Mouse (Mus musculus) kidney, embryonic 14.5 days (tissue): ENCODE data around the gene Olfr659. TPM values are rescaled to one million over a fixed set of nuclear protein-coding genes. Genes with fewer than 3 reads are reported as not detected.

Experiments used
- ATAC-seq: fragments of 200-750 bp; cut with Nextera tagmentation; 2 replicates; pipeline ENCODE4 v1.8.0; 2017; ENCODE audit warnings: moderate number of reproducible peaks, mild to moderate bottlenecking, moderate TSS enrichment, moderate library complexity; ENCODE audit not compliant: low FRiP score, low TSS enrichment
- H3K27ac ChIP-seq: fragments of 300-500 bp; sonication (generic); 2 replicates; pipeline ENCODE4 v1.5.1; 2014; ENCODE audit warnings: low read depth, mild to moderate bottlenecking, low read length, moderate library complexity, mixed read lengths
- H3K27me3 ChIP-seq: fragments of 300-500 bp; sonication (generic); 2 replicates; pipeline ENCODE4 v1.6.1; 2014; ENCODE audit warnings: mild to moderate bottlenecking, low read length; ENCODE audit not compliant: control insufficient read depth, insufficient read depth
- H3K36me3 ChIP-seq: fragments of 300-500 bp; sonication (generic); 2 replicates; pipeline ENCODE4 v1.6.1; 2014; ENCODE audit warnings: low read length, mixed read lengths; ENCODE audit not compliant: control insufficient read depth, insufficient read depth
- H3K4me1 ChIP-seq: fragments of 300-500 bp; sonication (generic); 2 replicates; pipeline ENCODE4 v1.6.1; 2014; ENCODE audit warnings: low read length, mixed read lengths; ENCODE audit not compliant: control insufficient read depth, insufficient read depth
- H3K4me2 ChIP-seq: fragments of 300-500 bp; sonication (generic); replicated peaks from 2 replicates; pipeline ENCODE4 v1.6.1; 2014; ENCODE audit warnings: low read depth, mild to moderate bottlenecking, low read length
- H3K4me3 ChIP-seq: fragments of 300-500 bp; sonication (generic); 2 replicates; pipeline ENCODE4 v1.5.1; 2014; ENCODE audit warnings: mild to moderate bottlenecking, low read length
- H3K9ac ChIP-seq: fragments of 300-500 bp; sonication (generic); 2 replicates; pipeline ENCODE4 v1.6.1; 2014; ENCODE audit warnings: low read depth, mild to moderate bottlenecking, low read length, moderate library complexity
- H3K9me3 ChIP-seq: fragments of 300-500 bp; sonication (generic); 2 replicates; pipeline ENCODE4 v1.6.1; 2016; ENCODE audit warnings: low read length; ENCODE audit not compliant: control insufficient read depth
- WGBS: fragments of 180-500 bp; shearing (Covaris S2); extraction: QIAGEN DNeasy Blood & Tissue Kit; methylation state at CpG from one replicate; pipeline ENCODE4 v1.1.7; 2014; 5-methylcytosine and 5-hydroxymethylcytosine counted together
- polyA plus RNA-seq: library from polyadenylated mRNA; unstranded; fragments of >200 nt; fragmentation: Nextera tagmentation; extraction: Ambion mirVana; gene quantifications from 2 replicates; pipeline ENCODE4 v1.2.1, GENCODE M21; 2014

Gene Olfr659
- not detected in 2 replicates for polyA plus RNA-seq

- Histone ChIP-seq H3K36me3 (no peaks in the 10 kb centered on the region), H3K4me2 (no peak within 1 kb of the TSS), H3K27me3 (no peaks in the 10 kb centered on the region), H3K4me3 (no peak within 1 kb of the TSS), H3K4me1 (no peaks in the 10 kb centered on the region), H3K9ac (no peak within 1 kb of the TSS), H3K27ac (no peak within 1 kb of the TSS), H3K9me3 (no peaks in the 10 kb centered on the region)
- 88% methylated on average over 3 of the region's 3 CpGs for WGBS
- ATAC-seq: no peak
Measured at GRCm38 (mm10) chr7:104666453-104666852, at the start of gene Olfr659. Gene Olfr659 (plus strand): TSS chr7:104666753.

- no peak for ATAC-seq
Measured at GRCm38 (mm10) chr7:104624494-104624893, 42.1 kb upstream of the Olfr659 start, which contains the start of gene Olfr657. Gene Olfr657 (plus strand): TSS chr7:104624794.

DNA sequence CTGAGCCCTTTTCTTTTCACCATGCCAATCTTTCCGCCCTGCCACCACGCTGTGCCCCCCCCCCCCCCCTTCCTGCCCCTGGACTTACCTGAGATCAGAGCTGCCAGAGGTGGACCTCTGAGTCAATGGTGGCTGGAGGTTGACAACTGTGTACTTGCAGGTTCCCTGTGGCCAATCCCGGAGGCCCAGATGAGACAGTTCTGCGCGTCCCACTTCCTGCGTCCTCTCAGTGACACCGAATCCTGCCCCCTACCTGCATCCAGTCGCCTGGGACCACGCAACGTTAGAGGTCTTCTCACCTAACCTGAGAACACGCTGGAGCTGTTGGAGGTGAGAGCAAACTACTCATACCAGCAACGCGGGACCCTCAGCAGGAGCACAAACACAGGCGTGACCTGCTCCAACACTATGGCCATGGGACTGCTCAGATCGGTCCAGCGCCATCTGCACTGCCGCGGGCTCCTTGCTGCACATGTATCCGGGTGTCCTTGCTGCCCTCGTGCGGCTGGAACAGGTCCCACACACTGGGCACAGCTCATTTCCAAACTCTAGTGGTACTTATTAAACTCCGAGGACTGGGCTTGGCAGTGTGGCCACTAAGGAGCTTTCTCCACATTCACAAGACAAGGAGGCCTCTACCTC lies 19.6 kb upstream of the Olfr659 start, which contains the start of gene Olfr658:
TSS of gene Olfr658 (minus strand) at position 465 of the 642 bp plus-strand sequence.
- peak; percentile 95 for ATAC-seq
- H3K9me3 ChIP-seq: no peaks in the 10 kb centered on the region
- no peaks in the 10 kb centered on the region for H3K27me3 ChIP-seq
- WGBS: 30% methylated on average over 20 of the region's 22 CpGs
- H3K4me1 ChIP-seq: no peaks in the 10 kb centered on the region
- H3K4me2 ChIP-seq: peak within 1 kb of the TSS; percentile 39
- H3K4me3 ChIP-seq: peak within 1 kb of the TSS; percentile 23
- no peak within 1 kb of the TSS for H3K27ac ChIP-seq
- H3K36me3 ChIP-seq: no peaks in the 10 kb centered on the region
- peak within 1 kb of the TSS; percentile 28; the same call in 1 of the 2 replicates for H3K9ac ChIP-seq

More at GRCm38 (mm10) chr7:104624494-104624893, 42.1 kb upstream of the Olfr659 start, which contains the start of gene Olfr657:
- H3K4me2 ChIP-seq: no peak within 1 kb of the TSS
- H3K9ac ChIP-seq: no peak within 1 kb of the TSS
- H3K27ac ChIP-seq: no peak within 1 kb of the TSS
- H3K9me3 ChIP-seq: no peaks in the 10 kb centered on the region
- no peaks in the 10 kb centered on the region for H3K36me3 ChIP-seq
- no peak within 1 kb of the TSS for H3K4me3 ChIP-seq
- no peaks in the 10 kb centered on the region for H3K4me1 ChIP-seq
- no peaks in the 10 kb centered on the region for H3K27me3 ChIP-seq

DNA sequence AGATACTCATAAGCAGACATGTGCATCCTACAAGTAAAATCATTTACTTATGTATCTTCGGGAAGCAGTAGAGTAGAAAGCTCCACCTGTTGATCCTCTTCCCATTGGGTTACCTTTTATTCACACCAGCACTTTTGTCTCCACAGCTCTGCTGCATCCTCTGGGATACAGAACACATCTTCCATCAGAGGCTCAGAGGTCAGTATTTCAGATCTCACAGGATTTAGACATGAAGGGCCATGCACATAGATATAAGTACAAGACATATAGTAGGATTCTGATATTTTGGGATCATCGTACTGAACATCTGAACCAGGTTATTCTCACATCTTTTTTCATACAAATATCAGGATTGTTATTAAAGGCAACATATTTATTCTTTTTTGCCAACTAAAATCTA lies 19.6 kb downstream of the Olfr659 start, which contains the start of gene Olfr661:
TSS of gene Olfr661 (plus strand) at position 301 of the 400 bp plus-strand sequence.
- H3K27ac ChIP-seq: no peak within 1 kb of the TSS
- 91% methylated on average over 2 of the region's 2 CpGs for WGBS
- H3K27me3 ChIP-seq: no peaks in the 10 kb centered on the region
- ATAC-seq: no peak
- no peak within 1 kb of the TSS for H3K9ac ChIP-seq
- H3K9me3 ChIP-seq: no peaks in the 10 kb centered on the region
- H3K36me3 ChIP-seq: no peaks in the 10 kb centered on the region
- no peak within 1 kb of the TSS for H3K4me2 ChIP-seq
- no peaks in the 10 kb centered on the region for H3K4me1 ChIP-seq
- H3K4me3 ChIP-seq: no peak within 1 kb of the TSS

Other genes starting within 250 kb of the Olfr659 start
- 1.0 and 1.3 TPM in 2 replicates for gene Trim30a, start 201.6 kb upstream of the Olfr659 start, polyA plus RNA-seq
- 0.41 and 0.49 TPM in 2 replicates for gene Trim30d, start 158.9 kb upstream of the Olfr659 start, polyA plus RNA-seq
- not detected in 2 replicates for gene Olfr651, start 116.6 kb upstream of the Olfr659 start, polyA plus RNA-seq
- not detected in 2 replicates for gene Olfr652, start 105.9 kb upstream of the Olfr659 start, polyA plus RNA-seq
- gene Olfr653, start 89.4 kb upstream of the Olfr659 start, polyA plus RNA-seq: not detected in 2 replicates
- not detected in 2 replicates for gene Olfr654, start 79.7 kb upstream of the Olfr659 start, polyA plus RNA-seq
- not detected in 2 replicates for gene Olfr655, start 65.0 kb upstream of the Olfr659 start, polyA plus RNA-seq
- gene Olfr656, start 52.8 kb upstream of the Olfr659 start, polyA plus RNA-seq: not detected in 2 replicates
- gene Olfr657, start 42.0 kb upstream of the Olfr659 start, polyA plus RNA-seq: not detected in 2 replicates
- gene Olfr658, start 19.4 kb upstream of the Olfr659 start, polyA plus RNA-seq: not detected in 2 replicates
- not detected in 2 replicates for gene Olfr661, start 19.7 kb downstream of the Olfr659 start, polyA plus RNA-seq
- not detected in 2 replicates for gene Usp17le, start 110.7 kb downstream of the Olfr659 start, polyA plus RNA-seq
- gene Usp17lb, start 175.8 kb downstream of the Olfr659 start, polyA plus RNA-seq: not detected in 2 replicates
- not detected in 2 replicates for gene Usp17la, start 190.3 kb downstream of the Olfr659 start, polyA plus RNA-seq
- gene Olfr665, start 211.3 kb downstream of the Olfr659 start, polyA plus RNA-seq: not detected in 2 replicates
- gene Olfr666, start 229.2 kb downstream of the Olfr659 start, polyA plus RNA-seq: not detected in 2 replicates